Mouse (Mus musculus): ENCODE results near the gene Mgll. TPM values are rescaled to one million over a fixed set of nuclear protein-coding genes. Genes with fewer than 3 reads are reported as not detected.

The Mgll gene
- polyA plus RNA-seq, 1 experiment from 2014 or later = 29.9 TPM

- 19% methylated on average over 5 of the region's 5 CpGs for whole genome bisulfite sequencing
- Histone ChIP-seq H3K27ac (ENCODE audit: low read depth, low read length) (no peak overlapping the region), H3K4me1 (ENCODE audit: control insufficient read depth, insufficient read depth, low read length) (no peaks in the 10 kb centered on the region), H3K4me3 (ENCODE audit: low read length) (no peak overlapping the region), H3K36me3 (ENCODE audit: control insufficient read depth, insufficient read depth, low read length) (no peaks in the 10 kb centered on the region; the same call in 1 of the 2 replicates), H3K4me2 (replicated peaks; ENCODE audit: low read depth, low read length) (no peak overlapping the region), H3K9me3 (ENCODE audit: control insufficient read depth, low read length) (no peaks in the 10 kb centered on the region), H3K9ac (ENCODE audit: low read depth, low read length) (no peak overlapping the region), H3K27me3 (ENCODE audit: control insufficient read depth, insufficient read depth, low read length) (no peaks in the 10 kb centered on the region)
- peak; percentile 26; the same call in 1 of the 2 replicates for ATAC-seq (ENCODE audit: low FRiP score, low TSS enrichment)
These were observed 131.4 kb downstream of the Mgll start for GRCm38 (mm10) chr6:88855636-88856035.

GRCm38 (mm10) chr6:88857249-88857648 lies 133.0 kb downstream of the Mgll start:
- H3K9ac ChIP-seq (ENCODE audit: low read depth, low read length) = no peak overlapping the region
- no peak for ATAC-seq (ENCODE audit: low FRiP score, low TSS enrichment)
- WGBS = 40% methylated on average over 9 of the region's 9 CpGs

DNA sequence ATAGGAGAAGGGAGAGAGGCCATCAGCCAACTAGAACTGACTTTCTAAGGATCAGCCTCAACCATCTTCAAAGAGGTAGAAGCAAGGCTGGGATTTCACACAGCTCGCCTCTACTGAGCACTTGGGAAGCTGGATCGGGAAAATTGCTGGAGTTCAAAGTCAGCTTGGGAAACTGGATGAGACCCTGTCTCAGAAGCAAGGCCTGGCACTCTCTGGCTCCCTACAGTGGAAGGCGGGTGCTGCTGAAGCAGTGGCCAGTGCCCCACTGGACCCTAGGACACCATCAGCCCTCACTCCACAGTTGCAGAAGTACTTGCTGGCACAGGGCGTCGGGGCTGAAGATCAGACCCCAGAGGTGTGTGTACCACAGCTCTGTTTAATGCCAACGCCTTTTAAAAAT lies 133.6 kb downstream of the Mgll start:
- H3K27ac ChIP-seq (ENCODE audit: low read depth, low read length) = no peak overlapping the region
- no peaks in the 10 kb centered on the region; the same call in 1 of the 2 replicates for H3K36me3 ChIP-seq (ENCODE audit: control insufficient read depth, insufficient read depth, low read length)
- H3K9me3 ChIP-seq (ENCODE audit: control insufficient read depth, low read length) = peaks cover 3% of the 10 kb centered on the region; the same call in 1 of the 2 replicates
- 86% methylated on average over 6 of the region's 6 CpGs for WGBS
- no peak overlapping the region for H3K4me3 ChIP-seq (ENCODE audit: low read length)
- H3K9ac ChIP-seq (ENCODE audit: low read depth, low read length) = no peak overlapping the region
- no peak for ATAC-seq (ENCODE audit: low FRiP score, low TSS enrichment)
- H3K4me1 ChIP-seq (ENCODE audit: control insufficient read depth, insufficient read depth, low read length) = no peaks in the 10 kb centered on the region
- no peaks in the 10 kb centered on the region for H3K27me3 ChIP-seq (ENCODE audit: control insufficient read depth, insufficient read depth, low read length)
- H3K4me2 ChIP-seq (replicated peaks; ENCODE audit: low read depth, low read length) = no peak overlapping the region

More at GRCm38 (mm10) chr6:88857249-88857648, 133.0 kb downstream of the Mgll start:
- no peak overlapping the region for H3K4me3 ChIP-seq (ENCODE audit: low read length)
- no peaks in the 10 kb centered on the region; the same call in 1 of the 2 replicates for H3K36me3 ChIP-seq (ENCODE audit: control insufficient read depth, insufficient read depth, low read length)
- no peak overlapping the region for H3K27ac ChIP-seq (ENCODE audit: low read depth, low read length)
- H3K4me2 ChIP-seq (replicated peaks; ENCODE audit: low read depth, low read length) = no peak overlapping the region
- H3K27me3 ChIP-seq (ENCODE audit: control insufficient read depth, insufficient read depth, low read length) = no peaks in the 10 kb centered on the region
- no peaks in the 10 kb centered on the region for H3K4me1 ChIP-seq (ENCODE audit: control insufficient read depth, insufficient read depth, low read length)
- H3K9me3 ChIP-seq (ENCODE audit: control insufficient read depth, low read length) = peaks cover 3% of the 10 kb centered on the region; the same call in 1 of the 2 replicates

- H3K9ac ChIP-seq (ENCODE audit: low read depth, low read length) = no peak overlapping the region
- H3K27me3 ChIP-seq (ENCODE audit: control insufficient read depth, insufficient read depth, low read length) = no peaks in the 10 kb centered on the region
- no peaks in the 10 kb centered on the region for H3K4me1 ChIP-seq (ENCODE audit: control insufficient read depth, insufficient read depth, low read length)
- no peak for ATAC-seq (ENCODE audit: low FRiP score, low TSS enrichment)
- peaks cover 4% of the 10 kb centered on the region; the same call in 1 of the 2 replicates for H3K36me3 ChIP-seq (ENCODE audit: control insufficient read depth, insufficient read depth, low read length)
- H3K27ac ChIP-seq (ENCODE audit: low read depth, low read length) = no peak overlapping the region
- H3K4me2 ChIP-seq (replicated peaks; ENCODE audit: low read depth, low read length) = no peak overlapping the region
- H3K9me3 ChIP-seq (ENCODE audit: control insufficient read depth, low read length) = peaks cover 3% of the 10 kb centered on the region; the same call in 1 of the 2 replicates
- H3K4me3 ChIP-seq (ENCODE audit: low read length) = no peak overlapping the region
- 50% methylated on average over 7 of the region's 7 CpGs for WGBS
These were observed 134.1 kb downstream of the Mgll start for GRCm38 (mm10) chr6:88858341-88858740.

- Histone ChIP-seq H3K4me3 (ENCODE audit: low read length) (no peak overlapping the region), H3K4me2 (replicated peaks; ENCODE audit: low read depth, low read length) (no peak overlapping the region), H3K9ac (ENCODE audit: low read depth, low read length) (no peak overlapping the region), H3K27ac (ENCODE audit: low read depth, low read length) (no peak overlapping the region), H3K4me1 (ENCODE audit: control insufficient read depth, insufficient read depth, low read length) (no peaks in the 10 kb centered on the region), H3K27me3 (ENCODE audit: control insufficient read depth, insufficient read depth, low read length) (no peaks in the 10 kb centered on the region), H3K36me3 (ENCODE audit: control insufficient read depth, insufficient read depth, low read length) (peaks cover 11% of the 10 kb centered on the region; the same call in 1 of the 2 replicates), H3K9me3 (ENCODE audit: control insufficient read depth, low read length) (peaks cover 3% of the 10 kb centered on the region; the same call in 1 of the 2 replicates)
- WGBS = 17% methylated on average over 2 of the region's 2 CpGs
- ATAC-seq (ENCODE audit: low FRiP score, low TSS enrichment) = no peak
These were observed 136.7 kb downstream of the Mgll start for GRCm38 (mm10) chr6:88860914-88861313.

GRCm38 (mm10) chr6:88865704-88866103 lies 141.5 kb downstream of the Mgll start:
- Histone ChIP-seq H3K4me1 (ENCODE audit: control insufficient read depth, insufficient read depth, low read length) (no peaks in the 10 kb centered on the region), H3K9ac (ENCODE audit: low read depth, low read length) (no peak overlapping the region), H3K4me2 (replicated peaks; ENCODE audit: low read depth, low read length) (no peak overlapping the region), H3K36me3 (ENCODE audit: control insufficient read depth, insufficient read depth, low read length) (peaks cover 11% of the 10 kb centered on the region; the same call in 1 of the 2 replicates), H3K9me3 (ENCODE audit: control insufficient read depth, low read length) (peaks cover 3% of the 10 kb centered on the region; the same call in 1 of the 2 replicates), H3K27me3 (ENCODE audit: control insufficient read depth, insufficient read depth, low read length) (no peaks in the 10 kb centered on the region), H3K27ac (ENCODE audit: low read depth, low read length) (no peak overlapping the region), H3K4me3 (ENCODE audit: low read length) (no peak overlapping the region)
- WGBS = 83% methylated on average over 7 of the region's 7 CpGs
- no peak for ATAC-seq (ENCODE audit: low FRiP score, low TSS enrichment)

DNA sequence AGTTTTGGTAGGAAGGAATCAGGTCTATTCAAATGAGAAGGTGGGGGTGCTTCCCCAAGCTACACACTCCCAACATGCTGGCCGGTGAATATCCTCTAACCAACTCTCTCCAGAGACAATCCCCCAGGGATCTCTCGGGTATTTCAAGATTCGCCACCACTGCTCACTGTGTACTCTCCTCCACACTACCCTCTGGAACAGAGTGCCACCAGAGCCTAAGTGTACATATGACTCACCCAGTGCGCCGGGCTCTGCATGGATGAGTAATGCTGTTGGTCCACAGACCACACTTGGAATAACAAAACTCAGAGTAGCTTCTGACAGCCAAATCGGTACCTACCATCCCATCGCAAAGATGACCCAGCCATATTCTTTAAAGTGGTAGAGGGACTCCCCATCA lies 145.2 kb downstream of the Mgll start:
- WGBS = 88% methylated on average over 7 of the region's 7 CpGs
- no peaks in the 10 kb centered on the region for H3K4me1 ChIP-seq (ENCODE audit: control insufficient read depth, insufficient read depth, low read length)
- no peaks in the 10 kb centered on the region for H3K9me3 ChIP-seq (ENCODE audit: control insufficient read depth, low read length)
- H3K36me3 ChIP-seq (ENCODE audit: control insufficient read depth, insufficient read depth, low read length) = peaks cover 4% of the 10 kb centered on the region; the same call in 1 of the 2 replicates
- no peak for ATAC-seq (ENCODE audit: low FRiP score, low TSS enrichment)
- H3K27me3 ChIP-seq (ENCODE audit: control insufficient read depth, insufficient read depth, low read length) = no peaks in the 10 kb centered on the region
- no peak overlapping the region for H3K4me2 ChIP-seq (replicated peaks; ENCODE audit: low read depth, low read length)
- no peak overlapping the region for H3K4me3 ChIP-seq (ENCODE audit: low read length)
- H3K27ac ChIP-seq (ENCODE audit: low read depth, low read length) = no peak overlapping the region
- no peak overlapping the region for H3K9ac ChIP-seq (ENCODE audit: low read depth, low read length)

GRCm38 (mm10) chr6:88870594-88870993 lies 146.4 kb downstream of the Mgll start:
- ATAC-seq (ENCODE audit: low FRiP score, low TSS enrichment) = no peak
- no peak overlapping the region for H3K9ac ChIP-seq (ENCODE audit: low read depth, low read length)
- H3K4me2 ChIP-seq (replicated peaks; ENCODE audit: low read depth, low read length) = no peak overlapping the region
- H3K4me3 ChIP-seq (ENCODE audit: low read length) = no peak overlapping the region
- H3K36me3 ChIP-seq (ENCODE audit: control insufficient read depth, insufficient read depth, low read length) = no peaks in the 10 kb centered on the region
- 73% methylated on average over 4 of the region's 4 CpGs for WGBS
- H3K9me3 ChIP-seq (ENCODE audit: control insufficient read depth, low read length) = peaks cover 3% of the 10 kb centered on the region; the same call in 1 of the 2 replicates
- H3K27ac ChIP-seq (ENCODE audit: low read depth, low read length) = no peak overlapping the region
- peaks cover 5% of the 10 kb centered on the region; the same call in 1 of the 2 replicates for H3K27me3 ChIP-seq (ENCODE audit: control insufficient read depth, insufficient read depth, low read length)
- peaks cover 3% of the 10 kb centered on the region; the same call in 1 of the 2 replicates for H3K4me1 ChIP-seq (ENCODE audit: control insufficient read depth, insufficient read depth, low read length)

GRCm38 (mm10) chr6:88871546-88871945 lies 147.3 kb downstream of the Mgll start:
- Histone ChIP-seq H3K4me1 (ENCODE audit: control insufficient read depth, insufficient read depth, low read length) (peaks cover 3% of the 10 kb centered on the region; the same call in 1 of the 2 replicates), H3K9ac (ENCODE audit: low read depth, low read length) (no peak overlapping the region), H3K4me2 (replicated peaks; ENCODE audit: low read depth, low read length) (no peak overlapping the region), H3K36me3 (ENCODE audit: control insufficient read depth, insufficient read depth, low read length) (no peaks in the 10 kb centered on the region), H3K9me3 (ENCODE audit: control insufficient read depth, low read length) (peaks cover 3% of the 10 kb centered on the region; the same call in 1 of the 2 replicates), H3K27me3 (ENCODE audit: control insufficient read depth, insufficient read depth, low read length) (peaks cover 9% of the 10 kb centered on the region; the same call in 1 of the 2 replicates), H3K27ac (ENCODE audit: low read depth, low read length) (no peak overlapping the region), H3K4me3 (ENCODE audit: low read length) (no peak overlapping the region)
- ATAC-seq (ENCODE audit: low FRiP score, low TSS enrichment) = no peak
- 59% methylated on average over 8 of the region's 8 CpGs for WGBS
